Mouse (Mus musculus) stomach, postnatal 0 days (tissue): ENCODE results near the gene Rbks. TPM values are rescaled to one million over a fixed set of nuclear protein-coding genes. Genes with fewer than 3 reads are reported as not detected.

Source experiments
- ATAC-seq: fragments of 200-750 bp; cut with Nextera tagmentation; 2 replicates; pipeline ENCODE4 v1.8.0; 2017; ENCODE audit not compliant: low FRiP score, low TSS enrichment
- DNase-seq: peaks from one replicate; pipeline ENCODE4 v3.0.0-alpha.2; 2016; ENCODE audit warnings: low spot score
- H3K27ac ChIP-seq: fragments of 300-500 bp; sonication (generic); replicated peaks from 2 replicates; pipeline ENCODE4 v1.5.1; 2014; ENCODE audit warnings: mild to moderate bottlenecking, control low read depth
- H3K27me3 ChIP-seq: fragments of 300-500 bp; sonication (generic); 2 replicates; pipeline ENCODE4 v1.6.1; 2014; ENCODE audit warnings: low read length; ENCODE audit not compliant: control insufficient read depth, insufficient read depth
- H3K36me3 ChIP-seq: fragments of 300-500 bp; sonication (generic); 2 replicates; pipeline ENCODE4 v1.6.1; 2014; ENCODE audit warnings: low read length, mixed read lengths; ENCODE audit not compliant: control insufficient read depth, insufficient read depth
- H3K4me1 ChIP-seq: fragments of 300-500 bp; sonication (generic); replicated peaks from 2 replicates; pipeline ENCODE4 v1.6.1; 2014; ENCODE audit warnings: antibody characterized with exemption; ENCODE audit not compliant: control insufficient read depth, insufficient read depth
- H3K4me2 ChIP-seq: fragments of 300-500 bp; sonication (generic); replicated peaks from 2 replicates; pipeline ENCODE4 v1.6.1; 2014; ENCODE audit warnings: low read depth, mild to moderate bottlenecking, control low read depth, moderate library complexity
- H3K4me3 ChIP-seq: fragments of 300-500 bp; sonication (generic); 2 replicates; pipeline ENCODE4 v1.5.1; 2014; ENCODE audit warnings: low read depth, low read length, control low read depth
- H3K9ac ChIP-seq: fragments of 300-500 bp; sonication (generic); 2 replicates; pipeline ENCODE4 v1.6.1; 2014; ENCODE audit warnings: mild to moderate bottlenecking, low read length, control low read depth, mixed read lengths
- H3K9me3 ChIP-seq: fragments of 300-500 bp; sonication (generic); 2 replicates; pipeline ENCODE4 v1.6.1; 2016; ENCODE audit warnings: low read length; ENCODE audit not compliant: control insufficient read depth
- CTCF ChIP-seq: IDR thresholded peaks from 2 replicates; pipeline ENCODE4 v1.5.1; 2016; ENCODE audit warnings: antibody characterized with exemption, low read depth, mild to moderate bottlenecking, moderate library complexity
- EP300 ChIP-seq: optimal IDR thresholded peaks from 2 replicates; pipeline ENCODE3; 2016; ENCODE audit warnings: antibody characterized with exemption
- WGBS: fragments of 180-500 bp; shearing (Covaris S2); extraction: QIAGEN DNeasy Blood & Tissue Kit; methylation state at CpG from one replicate; pipeline ENCODE4 v1.1.7; 2014; 5-methylcytosine and 5-hydroxymethylcytosine counted together
- polyA plus RNA-seq: library from polyadenylated mRNA; unstranded; fragments of >200 nt; fragmentation: Nextera tagmentation; extraction: Ambion mirVana; gene quantifications from 2 replicates; pipeline ENCODE4 v1.2.1, GENCODE M21; 2015

Gene Rbks
- 5.7 and 6.2 TPM in 2 replicates for polyA plus RNA-seq

DNA sequence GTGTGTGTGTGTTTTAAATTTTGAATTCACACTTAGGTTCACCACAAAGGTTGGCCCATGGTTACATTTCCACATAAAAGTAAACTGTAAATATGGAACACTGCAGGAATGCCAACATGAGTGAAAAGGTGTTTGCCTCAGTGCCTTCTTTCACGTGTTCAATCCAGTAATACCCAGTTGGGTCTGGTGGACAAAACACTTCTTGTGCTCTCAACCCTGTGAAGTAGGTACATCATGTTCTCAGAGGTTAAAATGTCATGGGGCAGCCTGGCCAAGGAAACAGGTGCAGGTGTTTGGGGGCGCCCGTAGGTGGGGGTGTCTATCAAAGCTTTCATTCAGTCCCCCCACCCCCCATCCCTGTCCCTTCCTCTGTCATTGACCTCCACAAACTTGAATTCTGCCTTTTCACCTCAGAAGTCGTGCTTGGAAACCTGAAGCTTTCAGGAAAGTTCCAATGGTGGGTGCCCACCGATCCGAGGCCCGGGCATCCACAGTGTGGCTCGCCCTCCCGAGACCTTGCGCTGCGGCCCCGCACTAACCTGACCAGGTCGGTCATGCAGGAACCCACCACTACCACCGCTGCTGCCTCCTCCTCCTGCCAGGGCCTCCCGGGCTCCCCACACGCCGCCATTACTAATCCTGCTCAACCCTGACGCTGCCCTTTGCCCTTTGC is at the start of gene Rbks:
Rbks (minus strand) TSS at position 657 of the 673 bp plus-strand sequence.
- H3K36me3 ChIP-seq = no peaks in the 10 kb centered on the region
- 10% methylated on average over 17 of the region's 18 CpGs for WGBS
- H3K4me1 ChIP-seq = 0 out of 2 replicates have a peak, but pooled peaks cover 3% of the 10 kb centered on the region
- peak within 1 kb of the TSS; percentile 73 for H3K4me3 ChIP-seq
- H3K4me2 ChIP-seq = peak within 1 kb of the TSS; percentile 86
- peak within 1 kb of the TSS; percentile 97 for H3K27ac ChIP-seq
- H3K9ac ChIP-seq = peak within 1 kb of the TSS; percentile 85
- H3K9me3 ChIP-seq = no peaks in the 10 kb centered on the region
- no peak for DNase-seq
- H3K27me3 ChIP-seq = no peaks in the 10 kb centered on the region
- TF ChIP-seq EP300 (no peak), CTCF (no peak)
- no peak for ATAC-seq

DNA sequence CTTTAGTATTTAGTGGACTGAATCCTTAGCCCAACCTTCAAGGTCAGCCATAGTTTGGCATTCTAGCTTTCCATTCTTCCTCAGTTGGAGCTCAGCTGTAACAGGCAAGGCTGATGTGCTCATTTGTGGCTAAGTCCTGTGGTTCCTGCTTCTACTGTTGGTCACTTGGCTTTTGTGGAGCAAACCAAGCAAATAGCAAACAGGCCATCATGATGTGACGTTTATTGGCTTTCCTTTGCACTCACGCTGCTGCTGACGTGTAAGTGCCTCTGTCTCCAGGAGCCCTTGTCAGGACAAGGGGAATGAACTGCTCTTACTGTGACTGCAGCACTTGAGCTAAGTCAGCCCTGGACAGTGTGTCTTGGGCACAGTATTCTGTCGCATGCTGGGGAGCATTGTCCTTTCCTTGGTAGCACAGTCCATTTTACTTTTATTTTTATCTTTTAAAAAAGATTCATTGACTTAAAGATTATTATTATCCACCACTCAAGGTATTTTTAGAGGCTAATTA is 45.1 kb upstream of the Rbks start:
- Histone ChIP-seq H3K9ac (no peak overlapping the region), H3K27me3 (no peaks in the 10 kb centered on the region), H3K36me3 (no peaks in the 10 kb centered on the region), H3K4me1 (no peaks in the 10 kb centered on the region), H3K4me2 (no peak overlapping the region), H3K4me3 (no peak overlapping the region), H3K27ac (no peak overlapping the region), H3K9me3 (no peaks in the 10 kb centered on the region)
- no peak for TF ChIP-seq EP300
- ATAC-seq (no peak), DNase-seq (no peak)
- 74% methylated on average over 4 of the region's 4 CpGs for WGBS

DNA sequence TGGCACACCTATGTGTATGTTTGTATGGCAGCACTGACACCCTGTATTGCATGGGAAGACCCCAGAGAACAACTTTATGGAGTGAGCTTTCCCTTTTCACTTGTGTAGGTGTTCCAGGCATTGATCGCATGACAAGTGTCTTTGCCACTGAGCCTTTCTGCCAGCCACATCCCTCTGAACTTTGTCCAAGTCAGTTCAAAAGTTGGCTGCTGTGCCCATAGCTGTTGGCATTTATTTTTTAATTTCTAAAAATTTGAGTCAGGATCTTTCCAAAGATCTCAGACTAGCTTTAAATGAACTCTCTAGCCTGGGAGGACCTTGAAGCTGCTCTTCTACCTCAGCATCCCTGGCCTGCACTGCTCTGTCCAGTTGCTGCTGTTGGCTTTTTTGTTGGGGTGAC is 44.5 kb upstream of the Rbks start:
- Histone ChIP-seq H3K27ac (no peak overlapping the region), H3K9ac (no peak overlapping the region), H3K9me3 (no peaks in the 10 kb centered on the region), H3K36me3 (no peaks in the 10 kb centered on the region), H3K27me3 (no peaks in the 10 kb centered on the region), H3K4me3 (no peak overlapping the region), H3K4me1 (no peaks in the 10 kb centered on the region), H3K4me2 (no peak overlapping the region)
- TF ChIP-seq EP300 (no peak), CTCF (no peak)
- 100% methylated on average over 1 of the region's 1 CpGs for WGBS
- ATAC-seq = no peak
- no peak for DNase-seq

DNA sequence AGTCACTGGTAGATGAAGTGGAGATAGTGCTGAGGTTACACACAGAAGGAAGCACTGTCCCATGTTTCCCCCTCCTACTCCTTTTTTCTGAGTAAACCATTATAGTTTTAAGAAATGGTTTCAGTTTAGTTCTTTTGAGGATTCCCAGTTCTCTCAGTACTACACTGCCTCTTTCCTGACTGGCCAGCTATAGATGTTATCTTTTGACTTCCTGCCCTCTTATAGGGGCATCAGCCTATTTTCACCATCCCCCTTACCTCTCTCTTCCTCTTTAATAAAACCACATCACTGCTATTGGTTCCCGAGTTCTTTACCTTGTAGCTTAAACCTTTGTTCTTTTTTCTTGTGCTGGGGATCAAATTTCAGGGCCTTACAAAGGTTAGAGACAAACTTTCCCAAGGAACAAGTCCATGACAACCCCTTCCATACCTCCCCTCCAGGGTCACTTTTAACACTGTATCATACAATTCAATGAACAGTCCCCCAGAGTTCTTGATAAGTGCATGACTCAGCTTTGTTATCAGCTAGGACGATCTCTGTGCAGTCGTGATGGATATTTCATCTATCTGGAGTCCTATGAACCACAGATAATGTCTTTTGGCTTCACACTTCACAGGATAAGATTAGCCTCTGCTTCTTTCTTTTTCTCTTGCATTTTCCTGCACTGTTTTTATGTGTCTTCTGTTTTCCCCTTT is 35.4 kb upstream of the Rbks start:
- ATAC-seq (no peak), DNase-seq (no peak)
- WGBS = 35% methylated on average over 3 of the region's 3 CpGs
- H3K4me1 ChIP-seq = no peaks in the 10 kb centered on the region
- no peak overlapping the region for H3K4me3 ChIP-seq
- no peaks in the 10 kb centered on the region for H3K27me3 ChIP-seq
- no peak overlapping the region for H3K4me2 ChIP-seq
- H3K36me3 ChIP-seq = no peaks in the 10 kb centered on the region
- H3K9ac ChIP-seq = no peak overlapping the region
- no peak for TF ChIP-seq CTCF
- no peak for TF ChIP-seq EP300
- no peak overlapping the region for H3K27ac ChIP-seq
- H3K9me3 ChIP-seq = no peaks in the 10 kb centered on the region

DNA sequence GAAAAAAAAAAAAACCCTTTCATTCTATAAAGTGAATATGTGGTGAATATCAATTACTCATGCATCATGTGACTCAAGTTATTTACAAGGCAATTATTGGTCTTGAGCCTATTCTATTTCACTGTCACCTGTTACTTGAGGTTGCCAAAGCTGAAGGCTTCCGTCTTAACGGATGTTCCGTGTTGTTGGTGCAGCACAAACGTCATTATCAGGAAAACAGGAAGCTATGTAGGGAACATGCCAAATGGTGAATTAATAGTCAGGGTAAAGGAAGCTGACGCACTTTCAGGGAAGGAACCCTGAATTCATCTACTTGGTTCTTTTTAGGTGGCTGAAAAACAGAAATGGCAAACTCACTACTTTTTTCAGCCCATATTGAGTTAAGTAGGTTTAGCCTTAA is 30.0 kb upstream of the Rbks start:
- H3K36me3 ChIP-seq = no peaks in the 10 kb centered on the region
- H3K27ac ChIP-seq = no peak overlapping the region
- no peak overlapping the region for H3K4me3 ChIP-seq
- H3K9me3 ChIP-seq = no peaks in the 10 kb centered on the region
- DNase-seq (no peak), ATAC-seq (no peak)
- no peak overlapping the region for H3K9ac ChIP-seq
- no peaks in the 10 kb centered on the region for H3K27me3 ChIP-seq
- WGBS = 71% methylated on average over 5 of the region's 5 CpGs
- H3K4me1 ChIP-seq = no peaks in the 10 kb centered on the region
- TF ChIP-seq EP300 = no peak
- no peak for TF ChIP-seq CTCF
- no peak overlapping the region for H3K4me2 ChIP-seq

DNA sequence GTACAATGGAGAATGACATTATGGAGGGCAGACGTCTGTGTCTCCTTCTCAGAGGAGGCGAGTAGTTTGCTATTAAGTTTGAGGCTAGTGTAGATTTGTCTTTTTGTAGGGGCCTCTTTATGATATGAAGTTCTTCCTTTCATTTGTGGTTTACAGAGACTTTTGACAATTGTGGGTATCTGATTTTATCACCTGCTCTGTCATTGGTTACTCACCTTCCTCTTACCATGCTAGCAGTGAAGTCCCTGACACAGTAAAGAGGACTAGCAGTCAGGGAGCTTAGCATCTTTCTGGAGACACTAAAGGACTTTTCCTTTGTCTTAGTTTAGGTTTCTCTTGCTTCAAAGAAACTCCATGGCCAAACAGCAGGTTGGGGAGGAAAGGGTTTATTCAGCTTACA is 28.5 kb upstream of the Rbks start:
- TF ChIP-seq CTCF (no peak), EP300 (no peak)
- Histone ChIP-seq H3K36me3 (no peaks in the 10 kb centered on the region), H3K27me3 (no peaks in the 10 kb centered on the region), H3K9me3 (no peaks in the 10 kb centered on the region), H3K27ac (no peak overlapping the region), H3K4me3 (no peak overlapping the region), H3K4me2 (no peak overlapping the region), H3K9ac (no peak overlapping the region), H3K4me1 (no peaks in the 10 kb centered on the region)
- WGBS = 79% methylated on average over 2 of the region's 2 CpGs
- DNase-seq (no peak), ATAC-seq (no peak)
